Mouse (Mus musculus) kidney, embryonic 14.5 days (tissue): ENCODE data around the gene Cbx5. TPM values are rescaled to one million over a fixed set of nuclear protein-coding genes. Genes with fewer than 3 reads are reported as not detected.

Source experiments
- ATAC-seq: fragments of 200-750 bp; cut with Nextera tagmentation; 2 replicates; pipeline ENCODE4 v1.8.0; 2017; ENCODE audit warnings: moderate number of reproducible peaks, mild to moderate bottlenecking, moderate TSS enrichment, moderate library complexity; ENCODE audit not compliant: low FRiP score, low TSS enrichment
- H3K27ac ChIP-seq: fragments of 300-500 bp; sonication (generic); 2 replicates; pipeline ENCODE4 v1.5.1; 2014; ENCODE audit warnings: low read depth, mild to moderate bottlenecking, low read length, moderate library complexity, mixed read lengths
- H3K27me3 ChIP-seq: fragments of 300-500 bp; sonication (generic); 2 replicates; pipeline ENCODE4 v1.6.1; 2014; ENCODE audit warnings: mild to moderate bottlenecking, low read length; ENCODE audit not compliant: control insufficient read depth, insufficient read depth
- H3K36me3 ChIP-seq: fragments of 300-500 bp; sonication (generic); 2 replicates; pipeline ENCODE4 v1.6.1; 2014; ENCODE audit warnings: low read length, mixed read lengths; ENCODE audit not compliant: control insufficient read depth, insufficient read depth
- H3K4me1 ChIP-seq: fragments of 300-500 bp; sonication (generic); 2 replicates; pipeline ENCODE4 v1.6.1; 2014; ENCODE audit warnings: low read length, mixed read lengths; ENCODE audit not compliant: control insufficient read depth, insufficient read depth
- H3K4me2 ChIP-seq: fragments of 300-500 bp; sonication (generic); replicated peaks from 2 replicates; pipeline ENCODE4 v1.6.1; 2014; ENCODE audit warnings: low read depth, mild to moderate bottlenecking, low read length
- H3K4me3 ChIP-seq: fragments of 300-500 bp; sonication (generic); 2 replicates; pipeline ENCODE4 v1.5.1; 2014; ENCODE audit warnings: mild to moderate bottlenecking, low read length
- H3K9ac ChIP-seq: fragments of 300-500 bp; sonication (generic); 2 replicates; pipeline ENCODE4 v1.6.1; 2014; ENCODE audit warnings: low read depth, mild to moderate bottlenecking, low read length, moderate library complexity
- H3K9me3 ChIP-seq: fragments of 300-500 bp; sonication (generic); 2 replicates; pipeline ENCODE4 v1.6.1; 2016; ENCODE audit warnings: low read length; ENCODE audit not compliant: control insufficient read depth
- WGBS: fragments of 180-500 bp; shearing (Covaris S2); extraction: QIAGEN DNeasy Blood & Tissue Kit; methylation state at CpG from one replicate; pipeline ENCODE4 v1.1.7; 2014; 5-methylcytosine and 5-hydroxymethylcytosine counted together
- polyA plus RNA-seq: library from polyadenylated mRNA; unstranded; fragments of >200 nt; fragmentation: Nextera tagmentation; extraction: Ambion mirVana; gene quantifications from 2 replicates; pipeline ENCODE4 v1.2.1, GENCODE M21; 2014

Gene Cbx5
- polyA plus RNA-seq, 1 experiment from 2014 or later, result 161 TPM

DNA sequence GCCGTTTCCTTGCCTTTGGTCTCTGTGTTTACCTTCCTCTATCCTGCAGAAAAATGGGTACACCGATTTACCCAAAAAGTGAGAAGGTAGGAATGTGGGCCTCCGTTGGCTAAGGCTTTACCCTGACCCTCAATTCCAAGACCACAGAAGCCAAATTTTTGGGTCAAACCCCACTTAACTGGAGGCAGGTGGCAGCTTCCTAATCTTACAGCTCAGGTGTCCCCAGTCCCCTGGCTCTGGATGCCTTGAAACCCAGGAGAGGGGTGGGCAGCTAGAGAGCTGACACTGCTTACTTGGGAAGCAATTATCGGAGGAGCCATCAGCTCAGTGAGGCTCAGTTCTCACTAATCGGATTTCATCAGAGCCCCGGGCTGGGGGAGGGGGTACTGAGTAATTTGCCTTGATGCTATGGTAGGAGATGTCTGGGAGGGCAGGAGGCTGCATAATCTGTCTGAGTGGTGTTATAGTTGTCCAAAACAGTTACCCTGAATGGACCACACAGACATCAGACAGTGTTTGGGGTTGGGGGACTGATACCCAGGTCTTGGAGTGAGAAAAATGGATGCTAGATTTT is 72.5 kb downstream of the Cbx5 start, which contains the start of gene Smug1:
Gene Smug1, minus strand, starts transcription at position 51 of the 574 bp plus-strand sequence.
- Histone ChIP-seq H3K27me3 (peaks cover 9% of the 10 kb centered on the region), H3K4me1 (peaks cover 59% of the 10 kb centered on the region), H3K4me3 (no peak within 1 kb of the TSS), H3K36me3 (no peaks in the 10 kb centered on the region), H3K9me3 (no peaks in the 10 kb centered on the region), H3K9ac (no peak within 1 kb of the TSS), H3K4me2 (no peak within 1 kb of the TSS), H3K27ac (no peak within 1 kb of the TSS)
- WGBS, result 38% methylated on average over 6 of the region's 6 CpGs
- ATAC-seq, result no peak

- Histone ChIP-seq H3K27ac (no peak overlapping the region), H3K9me3 (no peaks in the 10 kb centered on the region), H3K27me3 (peaks cover 7% of the 10 kb centered on the region), H3K4me3 (no peak overlapping the region), H3K9ac (peak overlapping the region; percentile 7; the same call in 1 of the 2 replicates), H3K4me2 (no peak overlapping the region), H3K4me1 (peaks cover 48% of the 10 kb centered on the region), H3K36me3 (no peaks in the 10 kb centered on the region)
- no peak for ATAC-seq
- WGBS, result 47% methylated on average over 5 of the region's 5 CpGs
These were observed 73.7 kb downstream of the Cbx5 start for GRCm38 (mm10) chr15:103165924-103166323.

- Histone ChIP-seq H3K4me2 (no peak overlapping the region), H3K27ac (no peak overlapping the region)
- peak; percentile 29; the same call in 1 of the 2 replicates for ATAC-seq
These were observed 74.2 kb downstream of the Cbx5 start for GRCm38 (mm10) chr15:103165379-103165778.

DNA sequence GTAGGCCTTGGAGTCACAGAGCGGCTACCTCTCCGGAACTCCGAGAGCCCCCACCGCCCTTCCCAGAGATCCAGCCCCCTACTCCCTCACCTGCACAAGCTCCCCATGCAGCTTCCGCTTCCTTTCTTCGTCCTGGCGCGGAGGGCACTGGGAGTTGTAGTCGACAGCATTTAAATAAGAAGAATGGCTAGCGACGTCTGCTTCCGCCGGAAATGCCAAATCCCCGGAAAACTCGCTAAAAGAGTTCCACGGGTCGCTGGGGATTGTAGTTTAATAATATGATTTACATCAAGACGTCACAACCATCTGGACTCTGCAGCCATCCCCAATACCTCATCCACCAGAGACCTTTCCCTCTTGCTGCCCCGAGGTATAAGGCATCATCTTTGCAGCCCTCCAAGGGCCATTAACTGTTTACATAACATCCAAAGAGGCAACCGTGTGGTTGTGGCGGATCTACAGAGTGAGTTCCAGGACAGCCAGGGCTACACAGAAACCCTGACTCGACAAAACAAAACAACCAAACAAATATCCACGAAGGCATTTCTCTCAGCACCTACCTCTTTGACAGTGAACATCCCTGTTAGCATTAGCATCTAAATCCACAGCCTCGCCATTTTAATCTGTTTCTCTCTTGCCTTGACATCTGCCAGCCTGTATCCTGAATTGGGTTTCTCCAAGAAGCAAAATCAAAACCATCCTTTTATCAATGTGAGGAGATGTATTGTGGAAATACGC is 76.3 kb downstream of the Cbx5 start:
- Histone ChIP-seq H3K27ac (peak overlapping the region; percentile 17; the same call in 1 of the 2 replicates), H3K4me1 (peaks cover 24% of the 10 kb centered on the region), H3K36me3 (no peaks in the 10 kb centered on the region), H3K9me3 (no peaks in the 10 kb centered on the region), H3K27me3 (no peaks in the 10 kb centered on the region), H3K9ac (peak overlapping the region; percentile 42), H3K4me3 (peak overlapping the region; percentile 72), H3K4me2 (peak overlapping the region; percentile 70)
- 10% methylated on average over 25 of the region's 25 CpGs for WGBS
- peak; percentile 84 for ATAC-seq

More at GRCm38 (mm10) chr15:103165379-103165778, 74.2 kb downstream of the Cbx5 start:
- Histone ChIP-seq H3K9me3 (no peaks in the 10 kb centered on the region), H3K4me1 (peaks cover 43% of the 10 kb centered on the region), H3K27me3 (peaks cover 7% of the 10 kb centered on the region), H3K36me3 (no peaks in the 10 kb centered on the region), H3K9ac (peak overlapping the region; percentile 7; the same call in 1 of the 2 replicates), H3K4me3 (no peak overlapping the region)
- WGBS, result 0% methylated on average over 13 of the region's 13 CpGs

DNA sequence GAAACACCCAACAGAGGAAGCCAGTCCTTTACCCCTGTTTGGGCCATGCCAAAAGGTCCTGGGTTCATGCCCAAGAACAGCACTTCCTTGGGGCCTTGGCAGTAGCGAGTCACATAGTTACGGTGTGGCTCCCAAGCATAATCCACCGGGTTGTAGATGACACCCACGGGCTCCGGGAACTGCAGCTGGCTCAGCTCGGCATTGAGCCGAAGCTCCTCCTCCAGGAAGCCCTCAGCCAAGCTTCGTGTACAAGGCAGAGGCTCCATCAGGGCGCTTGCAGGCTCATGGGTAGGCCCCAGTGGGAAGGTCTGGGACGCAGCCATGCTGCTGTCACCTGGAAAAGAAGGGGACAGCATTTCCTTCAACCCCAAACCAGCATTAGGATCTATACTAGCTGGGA is 82.0 kb downstream of the Cbx5 start:
- WGBS, result 80% methylated on average over 10 of the region's 10 CpGs
- Histone ChIP-seq H3K4me3 (no peak overlapping the region), H3K9ac (no peak overlapping the region), H3K4me2 (no peak overlapping the region), H3K27ac (no peak overlapping the region), H3K36me3 (no peaks in the 10 kb centered on the region; the same call in 1 of the 2 replicates), H3K27me3 (0 out of 2 replicates have a peak, but pooled peaks cover 2% of the 10 kb centered on the region), H3K4me1 (peaks cover 12% of the 10 kb centered on the region), H3K9me3 (no peaks in the 10 kb centered on the region)
- ATAC-seq, result no peak

- Histone ChIP-seq H3K36me3 (no peaks in the 10 kb centered on the region; the same call in 1 of the 2 replicates), H3K27ac (no peak overlapping the region), H3K4me3 (no peak overlapping the region), H3K4me2 (no peak overlapping the region), H3K9ac (no peak overlapping the region), H3K4me1 (0 out of 2 replicates have a peak, but pooled peaks cover 6% of the 10 kb centered on the region), H3K27me3 (0 out of 2 replicates have a peak, but pooled peaks cover 2% of the 10 kb centered on the region), H3K9me3 (no peaks in the 10 kb centered on the region)
- 47% methylated on average over 7 of the region's 7 CpGs for WGBS
- no peak for ATAC-seq
These were observed 82.7 kb downstream of the Cbx5 start for GRCm38 (mm10) chr15:103156890-103157289.

DNA sequence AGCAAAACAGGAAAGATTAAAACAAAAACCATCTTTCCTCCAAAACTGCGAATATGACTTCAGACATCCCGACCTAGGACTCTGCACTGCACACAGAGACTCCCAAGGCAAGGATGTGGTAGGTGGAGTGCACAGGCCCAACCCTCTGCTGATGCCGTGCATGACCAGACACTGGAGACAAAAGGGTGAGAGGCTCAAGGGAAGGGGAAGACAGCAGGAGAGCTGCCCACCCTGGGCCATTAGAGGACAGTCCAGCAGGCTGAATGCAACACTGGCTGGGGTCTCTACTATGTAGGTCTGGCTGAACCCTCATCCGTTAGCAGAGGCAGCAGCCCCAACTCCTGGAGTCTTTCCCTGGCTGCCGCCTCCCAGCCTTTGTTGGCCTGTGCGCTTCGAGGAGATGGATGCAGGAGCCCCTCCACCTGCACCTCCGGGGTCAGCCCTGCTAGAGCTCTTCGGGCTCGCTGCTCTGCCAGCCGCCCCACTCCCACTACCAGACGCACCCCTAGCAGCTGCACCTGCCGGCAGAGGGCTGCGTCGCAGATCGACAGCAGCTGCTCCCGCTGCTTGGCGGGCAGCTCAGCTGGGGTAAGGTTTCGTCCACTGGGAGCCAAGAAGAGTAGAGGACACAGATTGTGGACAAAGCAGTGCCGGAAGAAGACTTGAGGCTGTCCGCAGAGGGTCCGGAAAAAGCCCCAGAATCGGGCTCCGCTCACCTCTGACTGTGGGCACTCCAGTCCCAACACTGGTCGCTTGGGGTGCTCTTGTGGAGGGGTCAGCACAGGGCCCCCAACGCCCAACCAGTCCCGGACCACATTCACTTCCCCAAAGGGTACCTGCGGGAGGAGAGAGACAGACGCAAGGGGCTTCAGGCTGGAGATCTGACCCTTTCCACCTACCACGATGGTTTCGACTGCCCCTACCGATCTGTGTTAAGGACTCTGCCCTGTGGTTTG is 84.0 kb downstream of the Cbx5 start:
- 26% methylated on average over 32 of the region's 32 CpGs for WGBS
- Histone ChIP-seq H3K4me2 (peak overlapping the region; percentile 16; the same call in 1 of the 2 replicates), H3K27ac (no peak overlapping the region), H3K4me3 (no peak overlapping the region), H3K9me3 (no peaks in the 10 kb centered on the region), H3K27me3 (0 out of 2 replicates have a peak, but pooled peaks cover 2% of the 10 kb centered on the region), H3K4me1 (0 out of 2 replicates have a peak, but pooled peaks cover 6% of the 10 kb centered on the region), H3K9ac (peak overlapping the region; percentile 37), H3K36me3 (no peaks in the 10 kb centered on the region; the same call in 1 of the 2 replicates)
- ATAC-seq, result peak; percentile 78

- 0 out of 2 replicates have a peak, but pooled peaks cover 6% of the 10 kb centered on the region for H3K4me1 ChIP-seq
- H3K9ac ChIP-seq, result no peak overlapping the region
- no peak overlapping the region for H3K4me2 ChIP-seq
- H3K9me3 ChIP-seq, result no peaks in the 10 kb centered on the region
- H3K27ac ChIP-seq, result no peak overlapping the region
- 87% methylated on average over 4 of the region's 4 CpGs for WGBS
- H3K36me3 ChIP-seq, result no peaks in the 10 kb centered on the region; the same call in 1 of the 2 replicates
- no peak overlapping the region for H3K4me3 ChIP-seq
- no peak for ATAC-seq
- H3K27me3 ChIP-seq, result 0 out of 2 replicates have a peak, but pooled peaks cover 2% of the 10 kb centered on the region
These were observed 86.6 kb downstream of the Cbx5 start for GRCm38 (mm10) chr15:103152890-103153610.
